Mouse (Mus musculus) G1E (cell line): ENCODE measurements around the gene Ror2.

Experiments used
- CTCF ChIP-seq: IDR thresholded peaks from 2 replicates; pipeline ENCODE4 v1.5.1; 2012; ENCODE audit warnings: low read depth, low read length, inconsistent platforms, mixed read lengths
- GATA1 ChIP-seq: IDR thresholded peaks from 2 replicates; pipeline ENCODE4 v1.6.1; 2012; ENCODE audit warnings: borderline replicate concordance, low read length, inconsistent platforms, mixed read lengths
- TAL1 ChIP-seq: conservative IDR thresholded peaks from 2 replicates; pipeline ENCODE4 v1.6.1; 2012; ENCODE audit warnings: low read depth, low read length, inconsistent platforms, mixed read lengths

DNA sequence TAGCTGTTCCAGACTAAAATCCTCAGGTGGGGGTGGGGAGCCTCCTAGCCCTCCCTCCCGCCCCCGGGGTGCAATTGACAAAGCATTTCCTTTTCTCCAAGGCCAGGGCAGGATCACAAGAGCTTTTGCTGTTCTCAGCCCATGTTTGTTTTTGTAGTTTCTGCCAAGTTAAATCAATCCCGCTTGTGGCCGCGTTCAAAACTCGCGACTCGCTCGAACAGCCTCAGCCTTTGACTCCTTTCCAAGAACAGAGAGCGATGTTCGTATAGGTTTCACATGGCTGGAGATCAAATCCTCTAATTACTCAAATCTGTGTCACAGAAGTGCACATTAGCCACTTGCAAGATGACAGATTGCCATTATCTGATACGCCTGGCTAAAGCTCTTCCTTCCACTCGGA, 107.3 kb downstream of the Ror2 start:
- TF ChIP-seq CTCF (no peak), TAL1 (no peak), GATA1 (no peak)
